Mouse (Mus musculus): ENCODE measurements around the gene Net1. TPM values are rescaled to one million over a fixed set of nuclear protein-coding genes. Genes with fewer than 3 reads are reported as not detected.

The Net1 gene
- polyA plus RNA-seq, 1 experiment from 2014 or later = 7.3 TPM

Small RNA genes within 50 kb of the gene (microRNA-seq; reads per million reads assigned to microRNA genes)
- gene Gm22460 = not detected

Other genes with a start within 250 kb of the Net1 start
- gene Calml3, start 113.9 kb downstream of the Net1 start, polyA plus RNA-seq (2014; fragmentation: Nextera tagmentation; extraction: Ambion mirVana) = not detected in 2 replicates
- not detected in 2 replicates for gene Calm4, start 80.5 kb downstream of the Net1 start, polyA plus RNA-seq (2014; fragmentation: Nextera tagmentation; extraction: Ambion mirVana)
- not detected in 2 replicates for gene Calm5, start 64.0 kb downstream of the Net1 start, polyA plus RNA-seq (2014; fragmentation: Nextera tagmentation; extraction: Ambion mirVana)
- not detected in 2 replicates for gene Tubal3, start 54 bp upstream of the Net1 start, polyA plus RNA-seq (2014; fragmentation: Nextera tagmentation; extraction: Ambion mirVana)
- gene Ucn3, start 27.1 kb upstream of the Net1 start, polyA plus RNA-seq (2014; fragmentation: Nextera tagmentation; extraction: Ambion mirVana) = not detected in 2 replicates
- gene Akr1c14, start 130.8 kb upstream of the Net1 start, polyA plus RNA-seq (2014; fragmentation: Nextera tagmentation; extraction: Ambion mirVana) = 0.37 and 0.62 TPM in 2 replicates
- 0.17 TPM in 1 of 2 replicates, not detected in the other for gene Akr1c18, start 232.4 kb upstream of the Net1 start, polyA plus RNA-seq (2014; fragmentation: Nextera tagmentation; extraction: Ambion mirVana)